Mouse (Mus musculus) MEL (cell line): Measurements from ENCODE around the gene 4933407L21Rik. TPM values are rescaled to one million over a fixed set of nuclear protein-coding genes. Genes with fewer than 3 reads are reported as not detected.

ENCODE experiments used
- DNase-seq: peaks from one replicate; pipeline ENCODE4 v3.0.0; 2011; ENCODE audit warnings: low read depth, low spot score
- H3K27ac ChIP-seq: 2 replicates; pipeline ENCODE4 v1.5.1; 2012; ENCODE audit warnings: low read depth, mild to moderate bottlenecking, control low read depth, low read length, moderate library complexity; ENCODE audit not compliant: control insufficient read depth
- H3K27me3 ChIP-seq, 2 experiments: fragments of 150-350 bp in 1 of 2; sonication (generic) in 1 of 2; 2 replicates each; pipeline ENCODE4 v1.6.1; 2012; ENCODE audit warnings: low read length in 2 of 2, mild to moderate bottlenecking in 2 of 2, improper control_type of control experiment in 1 of 2, moderate library complexity in 1 of 2; ENCODE audit not compliant: insufficient read depth in 2 of 2, control insufficient read depth in 1 of 2
- H3K36me3 ChIP-seq, 2 experiments: 2 replicates each; pipeline ENCODE4 v1.6.1; 2012 to 2014; ENCODE audit warnings: low read length in 2 of 2, improper control_type of control experiment in 1 of 2, inconsistent platforms in 1 of 2, mild to moderate bottlenecking in 1 of 2; ENCODE audit not compliant: insufficient read depth in 2 of 2, control insufficient read depth in 1 of 2
- H3K4me1 ChIP-seq, 2 experiments: fragments of 150-350 bp in 1 of 2; sonication (generic) in 1 of 2; 2 replicates each; pipeline ENCODE4 v1.6.1; 2012; ENCODE audit warnings: low read length in 2 of 2, improper control_type of control experiment in 1 of 2, mild to moderate bottlenecking in 1 of 2; ENCODE audit not compliant: insufficient read depth in 2 of 2, control insufficient read depth in 1 of 2
- H3K4me3 ChIP-seq, 2 experiments: fragments of 150-350 bp in 1 of 2; sonication (generic) in 1 of 2; 2 replicates each; pipeline ENCODE4 v1.5.1; 2012; ENCODE audit warnings: low read depth in 2 of 2, low read length in 2 of 2, mild to moderate bottlenecking in 2 of 2, moderate library complexity in 2 of 2, control low read depth in 1 of 2, improper control_type of control experiment in 1 of 2; ENCODE audit not compliant: control insufficient read depth in 1 of 2, insufficient read depth in 1 of 2
- H3K79me2 ChIP-seq: 2 replicates; pipeline ENCODE4 v1.6.1; 2012; ENCODE audit warnings: mild to moderate bottlenecking, low read length, moderate library complexity; ENCODE audit not compliant: control insufficient read depth, poor library complexity, insufficient read depth
- H3K9ac ChIP-seq: 2 replicates; pipeline ENCODE4 v1.6.1; 2012; ENCODE audit warnings: low read depth, mild to moderate bottlenecking, control low read depth, low read length, moderate library complexity; ENCODE audit not compliant: control insufficient read depth, poor library complexity, severe bottlenecking
- H3K9me3 ChIP-seq: fragments of 150-350 bp; sonication (generic); replicated peaks from 2 replicates; pipeline ENCODE4 v1.6.1; 2012; ENCODE audit warnings: mild to moderate bottlenecking, low read length, improper control_type of control experiment, moderate library complexity; ENCODE audit not compliant: insufficient read depth
- BHLHE40 ChIP-seq: IDR thresholded peaks from 2 replicates; pipeline ENCODE4 v1.6.1; 2012; ENCODE audit warnings: low read depth, mild to moderate bottlenecking, inconsistent platforms, low read length, improper control_type of control experiment, borderline replicate concordance
- CHD1 ChIP-seq: IDR thresholded peaks from 2 replicates; pipeline ENCODE4 v1.6.1; 2012; ENCODE audit warnings: low read depth, mild to moderate bottlenecking, inconsistent platforms, low read length, improper control_type of control experiment
- CHD2 ChIP-seq: IDR thresholded peaks from 2 replicates; pipeline ENCODE4 v1.6.1; 2011; ENCODE audit warnings: low read length, improper control_type of control experiment
- E2F4 ChIP-seq: IDR thresholded peaks from 2 replicates; pipeline ENCODE4 v1.6.1; 2011; ENCODE audit warnings: low read depth, low read length, improper control_type of control experiment, borderline replicate concordance
- EP300 ChIP-seq, 2 experiments: IDR thresholded peaks; 2 replicates each; pipeline ENCODE4 v1.6.1; 2011; ENCODE audit warnings: improper control_type of control experiment in 2 of 2, low read length in 2 of 2, low read depth in 1 of 2, mild to moderate bottlenecking in 1 of 2
- ETS1 ChIP-seq: IDR thresholded peaks from 2 replicates; pipeline ENCODE4 v1.6.1; 2012; ENCODE audit warnings: low read depth, mild to moderate bottlenecking, inconsistent platforms, low read length, improper control_type of control experiment, moderate library complexity
- GABPA ChIP-seq: IDR thresholded peaks from 2 replicates; pipeline ENCODE4 v1.6.1; 2012; ENCODE audit warnings: low read depth, mild to moderate bottlenecking, inconsistent platforms, low read length, improper control_type of control experiment, moderate library complexity
- GATA1 ChIP-seq: IDR thresholded peaks from 2 replicates; pipeline ENCODE4 v1.6.1; 2011; ENCODE audit warnings: low read depth, low read length, improper control_type of control experiment
- HCFC1 ChIP-seq: IDR thresholded peaks from 2 replicates; pipeline ENCODE4 v1.6.1; 2012; ENCODE audit warnings: low read depth, mild to moderate bottlenecking, inconsistent platforms, low read length, improper control_type of control experiment, moderate library complexity
- JUND ChIP-seq: IDR thresholded peaks from 2 replicates; pipeline ENCODE4 v1.6.1; 2011; ENCODE audit warnings: low read depth, mild to moderate bottlenecking, improper control_type of control experiment, low read length
- MAFK ChIP-seq: IDR thresholded peaks from 2 replicates; pipeline ENCODE4 v1.6.1; 2011; ENCODE audit warnings: low read depth, mild to moderate bottlenecking, low read length, improper control_type of control experiment, borderline replicate concordance
- MAZ ChIP-seq: IDR thresholded peaks from 2 replicates; pipeline ENCODE4 v1.6.1; 2012; ENCODE audit warnings: low read depth, mild to moderate bottlenecking, inconsistent platforms, low read length, improper control_type of control experiment
- MXI1 ChIP-seq: IDR thresholded peaks from 2 replicates; pipeline ENCODE4 v1.6.1; 2011; ENCODE audit warnings: mild to moderate bottlenecking, low read depth, low read length, improper control_type of control experiment
- NELFE ChIP-seq: IDR thresholded peaks from 2 replicates; pipeline ENCODE4 v1.6.1; 2011; ENCODE audit warnings: low read depth, low read length, improper control_type of control experiment
- NRF1 ChIP-seq: IDR thresholded peaks from 2 replicates; pipeline ENCODE4 v1.6.1; 2014; ENCODE audit warnings: low read depth, mild to moderate bottlenecking, inconsistent platforms, low read length, improper control_type of control experiment, moderate library complexity; ENCODE audit not compliant: poor library complexity, insufficient read depth, severe bottlenecking
- POLR2AphosphoS2 ChIP-seq: IDR thresholded peaks from 2 replicates; pipeline ENCODE4 v1.6.1; 2011; ENCODE audit warnings: low read length, improper control_type of control experiment
- SIN3A ChIP-seq: IDR thresholded peaks from 2 replicates; pipeline ENCODE4 v1.6.1; 2012; ENCODE audit warnings: low read length, improper control_type of control experiment, inconsistent platforms
- TAL1 ChIP-seq: IDR thresholded peaks from 2 replicates; pipeline ENCODE4 v1.6.1; 2012; ENCODE audit warnings: mild to moderate bottlenecking, inconsistent platforms, low read length, moderate library complexity, mixed read lengths
- USF1 ChIP-seq: IDR thresholded peaks from 2 replicates; pipeline ENCODE4 v1.6.1; 2014; ENCODE audit warnings: low read depth, mild to moderate bottlenecking, inconsistent platforms, low read length, improper control_type of control experiment, moderate library complexity
- ZMIZ1 ChIP-seq: IDR thresholded peaks from 2 replicates; pipeline ENCODE4 v1.6.1; 2012; ENCODE audit warnings: low read depth, mild to moderate bottlenecking, inconsistent platforms, low read length, improper control_type of control experiment, moderate library complexity
- polyA plus RNA-seq, 2 experiments: library from polyadenylated mRNA; stranded (reverse) in 1 of 2; unstranded in 1 of 2; fragments of >175 nt in 1 of 2; fragments of >200 nt in 1 of 2; gene quantifications; 2 replicates each; pipeline versions ENCODE4 v1.2.1 to v1.2.4; 2012; ENCODE audit warnings: low replicate concordance in 2 of 2, low read depth in 1 of 2; ENCODE audit not compliant: insufficient read length in 2 of 2, insufficient read depth in 1 of 2, missing spikeins in 1 of 2
- total RNA-seq: library from RNA; depleted of rRNA; stranded (reverse); fragments of 300-350 nt; gene quantifications from 2 replicates; pipeline ENCODE4 v1.2.3, GENCODE M21; 2012

4933407L21Rik gene
- total and polyA plus RNA-seq, 3 experiments: not detected

- Histone ChIP-seq H3K27ac (no peak overlapping the region), H3K79me2 (no peaks in the 10 kb centered on the region), H3K27me3 (peaks cover 0 to 7% of the 10 kb centered on the region in 2 experiments; a peak in 1 of 4 replicates), H3K36me3 (no peaks in the 10 kb centered on the region), H3K9me3 (no peaks in the 10 kb centered on the region), H3K4me3 (no peak overlapping the region), H3K9ac (no peak overlapping the region), H3K4me1 (no peaks in the 10 kb centered on the region)
- no peak for DNase-seq
- no peak for TF ChIP-seq NELFE
- TF ChIP-seq E2F4: no peak
- no peak for TF ChIP-seq MAZ
Observed at GRCm38 (mm10) chr1:85937323-85937722, 9.0 kb downstream of the 4933407L21Rik start.

GRCm38 (mm10) chr1:85942318-85942717 is 14.0 kb downstream of the 4933407L21Rik start:
- TF ChIP-seq GABPA (no peak), JUND (no peak), ETS1 (no peak), NRF1 (no peak), CHD2 (no peak), TAL1 (no peak), USF1 (no peak), ZMIZ1 (no peak), EP300 (IDR thresholded peaks at IDR 0.05; ENCODE audit: low read depth in 1 of 2, low read length in 2 of 2) (no peak)
- Histone ChIP-seq H3K79me2 (no peaks in the 10 kb centered on the region), H3K9ac (no peak overlapping the region), H3K4me1 (no peaks in the 10 kb centered on the region), H3K4me3 (no peak overlapping the region), H3K27me3 (peaks cover 0 to 5% of the 10 kb centered on the region in 2 experiments; a peak in 2 of 4 replicates), H3K9me3 (no peaks in the 10 kb centered on the region), H3K27ac (no peak overlapping the region), H3K36me3 (no peaks in the 10 kb centered on the region)
- no peak for DNase-seq

GRCm38 (mm10) chr1:85949085-85949684 is 20.9 kb downstream of the 4933407L21Rik start:
- Histone ChIP-seq H3K4me1 (peaks cover 0 to 4% of the 10 kb centered on the region in 2 experiments; a peak in 1 of 4 replicates), H3K27me3 (peaks cover 0 to 2% of the 10 kb centered on the region in 2 experiments; a peak in 2 of 4 replicates), H3K36me3 (no peaks in the 10 kb centered on the region; a peak in 1 of 4 replicates), H3K79me2 (no peaks in the 10 kb centered on the region), H3K9me3 (no peaks in the 10 kb centered on the region), H3K27ac (no peak overlapping the region), H3K4me3 (no peak overlapping the region), H3K9ac (no peak overlapping the region)
- TF ChIP-seq CHD1: no peak
- TF ChIP-seq EP300 (IDR thresholded peaks at IDR 0.05; ENCODE audit: low read depth in 1 of 2, low read length in 2 of 2): no peak
- no peak for TF ChIP-seq MXI1
- TF ChIP-seq JUND: no peak
- no peak for TF ChIP-seq GATA1
- no peak for TF ChIP-seq SIN3A
- TF ChIP-seq GABPA: no peak
- no peak for TF ChIP-seq CHD2
- no peak for TF ChIP-seq HCFC1
- no peak for TF ChIP-seq POLR2AphosphoS2
- no peak for TF ChIP-seq USF1
- no peak for TF ChIP-seq MAFK
- no peak for TF ChIP-seq BHLHE40
- DNase-seq: no peak
